Mouse (Mus musculus): ENCODE measurements at regions not wholly inside any gene's neighbourhood (a gene's known extent, or its start where the extent isn't known, plus 50 kb on each side); places are given as distances from the start of the nearest gene placed in this dataset.

GRCm38 (mm10) chr5:129387301-129387700 lies 113.7 kb upstream of the Sfswap start:
- TF ChIP-seq CTCF (IDR thresholded peaks at IDR 0.05) (no peak), POLR2A (IDR thresholded peaks at IDR 0.05; ENCODE audit: insufficient read depth, low read depth, low read length) (no peak)
